Mouse (Mus musculus) erythroblast, embryonic 14.5 days (primary cell): ENCODE measurements around the gene Hist1h4d. TPM values are rescaled to one million over a fixed set of nuclear protein-coding genes. Genes with fewer than 3 reads are reported as not detected.

Experiments used
- H3K27me3 ChIP-seq: 2 replicates; pipeline ENCODE4 v1.6.1; 2012; ENCODE audit warnings: inconsistent platforms; ENCODE audit not compliant: control insufficient read depth
- H3K36me3 ChIP-seq: 2 replicates; pipeline ENCODE4 v1.6.1; 2012; ENCODE audit warnings: mild to moderate bottlenecking, inconsistent platforms; ENCODE audit not compliant: control insufficient read depth
- H3K4me1 ChIP-seq: 2 replicates; pipeline ENCODE4 v1.6.1; 2012; ENCODE audit warnings: inconsistent platforms; ENCODE audit not compliant: control insufficient read depth
- H3K4me3 ChIP-seq: replicated peaks from 2 replicates; pipeline ENCODE3; 2012; ENCODE audit warnings: moderate library complexity, mild to moderate bottlenecking, inconsistent platforms
- H3K9me3 ChIP-seq: 2 replicates; pipeline ENCODE4 v1.6.1; 2012; ENCODE audit warnings: low read length, inconsistent platforms, mixed read lengths; ENCODE audit not compliant: control insufficient read depth
- GATA1 ChIP-seq: IDR thresholded peaks from 2 replicates; pipeline ENCODE4 v1.6.1; 2012; ENCODE audit warnings: low read length, inconsistent platforms, mixed read lengths
- TAL1 ChIP-seq: IDR thresholded peaks from 3 replicates; pipeline ENCODE4 v1.6.1; 2012; ENCODE audit warnings: low read length, inconsistent platforms, mixed read lengths
- polyA plus RNA-seq: library from polyadenylated mRNA; stranded (reverse); fragments of >175 nt; gene quantifications from 2 replicates; pipeline ENCODE4 v1.2.3, GENCODE M21; 2012

Gene Hist1h4d
- polyA plus RNA-seq, 1 experiment: 11.8 TPM

DNA sequence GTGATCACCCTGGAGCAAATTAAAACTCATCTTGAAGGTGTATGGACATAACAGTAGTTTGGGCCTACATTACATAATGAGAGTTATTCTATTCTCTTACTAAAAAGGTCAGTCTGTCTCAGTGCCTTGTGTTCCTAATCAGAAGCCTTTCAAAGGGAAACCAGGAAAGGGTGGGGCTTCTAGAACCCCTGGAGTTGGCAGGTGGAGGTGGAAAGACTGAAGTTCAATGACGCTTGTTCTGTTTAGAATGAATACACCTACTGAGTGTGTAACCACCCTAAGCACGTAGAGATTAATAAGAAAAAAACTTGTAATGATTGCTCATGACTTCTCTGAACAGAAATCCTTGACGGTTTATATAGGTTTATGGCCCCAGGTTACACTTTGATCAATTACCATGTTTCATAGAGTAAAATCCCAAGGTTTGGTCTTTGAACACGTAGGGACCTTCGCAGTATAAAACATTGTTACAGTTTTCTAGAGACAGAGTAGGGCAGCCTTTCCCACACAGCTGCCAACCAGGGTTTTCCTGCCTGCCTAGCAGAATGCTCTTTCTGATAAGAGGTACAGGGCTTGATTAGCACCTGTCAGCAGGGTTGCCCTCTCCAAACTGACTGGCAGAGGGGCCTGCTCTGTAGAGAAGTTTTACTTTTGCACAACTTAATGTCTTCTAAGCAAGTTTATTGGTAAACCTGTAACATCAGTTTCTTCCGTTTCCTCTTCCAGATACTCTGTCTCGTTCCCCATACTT, 14.4 kb downstream of the Hist1h4d start:
- peaks cover 72% of the 10 kb centered on the region for H3K4me1 ChIP-seq
- peaks cover 9% of the 10 kb centered on the region for H3K36me3 ChIP-seq
- H3K4me3 ChIP-seq: peak overlapping the region; percentile 45
- H3K27me3 ChIP-seq: no peaks in the 10 kb centered on the region
- peaks cover 3% of the 10 kb centered on the region; the same call in 1 of the 2 replicates for H3K9me3 ChIP-seq
- TF ChIP-seq TAL1: peak; percentile 92
- peak; percentile 89 for TF ChIP-seq GATA1

DNA sequence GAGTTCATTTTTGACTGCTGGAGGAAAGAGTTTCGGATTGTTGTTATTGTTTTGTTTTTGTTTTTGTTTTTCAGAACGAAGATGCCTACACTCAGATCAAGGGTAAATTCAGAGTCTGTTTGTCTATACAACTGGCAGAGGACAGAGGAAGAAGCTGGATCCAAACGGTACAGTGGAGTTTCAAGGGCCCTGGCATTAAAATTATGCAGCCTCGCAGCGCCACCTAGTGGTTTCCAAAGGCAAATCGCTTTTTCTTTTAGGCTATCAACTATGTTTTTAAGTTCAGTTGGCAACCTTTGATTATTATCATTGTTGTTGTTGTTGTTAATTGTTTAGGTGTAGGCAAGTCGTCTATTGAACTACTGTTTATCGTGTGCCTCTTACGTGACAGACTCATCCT, 16.6 kb downstream of the Hist1h4d start:
- H3K27me3 ChIP-seq: no peaks in the 10 kb centered on the region
- peak overlapping the region; percentile 42 for H3K4me3 ChIP-seq
- peaks cover 9% of the 10 kb centered on the region for H3K36me3 ChIP-seq
- peaks cover 4% of the 10 kb centered on the region for H3K9me3 ChIP-seq
- peaks cover 69% of the 10 kb centered on the region for H3K4me1 ChIP-seq
- TF ChIP-seq TAL1 (no peak), GATA1 (no peak)

DNA sequence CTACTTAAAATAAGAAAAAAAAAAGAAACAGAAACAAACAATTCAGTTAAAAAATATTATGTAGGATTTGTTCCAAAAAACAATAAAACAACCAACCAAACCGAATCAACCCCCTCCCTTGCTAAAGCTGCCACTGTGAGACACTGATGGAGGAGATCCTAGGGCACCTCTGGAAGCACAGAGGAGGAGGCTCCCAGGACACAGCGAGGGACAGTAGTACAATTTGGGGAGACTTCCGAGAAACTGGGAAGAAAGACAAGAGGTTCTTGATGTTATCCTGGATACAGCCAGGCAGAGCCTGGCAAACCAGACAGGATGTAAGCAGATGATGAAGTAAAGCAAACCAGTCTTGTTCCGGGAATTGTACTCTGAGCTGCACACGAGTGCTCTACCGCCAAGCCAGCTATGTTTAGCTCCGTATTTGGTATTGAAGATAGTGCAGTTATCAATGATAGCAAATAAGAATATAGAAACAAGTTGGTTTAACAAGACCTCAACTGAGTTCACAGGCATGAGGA, 21.8 kb downstream of the Hist1h4d start:
- Histone ChIP-seq H3K9me3 (peaks cover 4% of the 10 kb centered on the region), H3K27me3 (no peaks in the 10 kb centered on the region), H3K4me3 (no peak overlapping the region), H3K36me3 (peaks cover 27% of the 10 kb centered on the region), H3K4me1 (peaks cover 44% of the 10 kb centered on the region)
- TF ChIP-seq TAL1 (no peak), GATA1 (no peak)

DNA sequence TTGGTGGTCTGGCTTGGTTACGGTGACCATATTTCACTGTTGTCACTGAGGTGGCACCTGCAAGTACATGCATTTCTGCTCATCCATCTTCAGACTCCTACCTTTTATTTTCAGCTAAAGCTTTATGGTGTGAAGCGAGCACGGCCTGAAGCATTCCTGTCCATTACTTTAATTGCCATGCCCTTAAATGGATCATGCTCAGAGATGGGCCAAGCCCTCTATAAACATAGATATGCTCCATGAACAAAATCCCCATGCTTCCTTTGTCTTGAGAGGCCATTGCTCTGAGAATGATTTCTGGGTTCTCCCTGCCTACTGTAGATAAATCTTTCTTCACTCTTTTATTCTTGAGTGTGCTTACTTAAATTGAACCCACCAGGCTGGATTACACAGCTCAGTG, 23.1 kb downstream of the Hist1h4d start:
- Histone ChIP-seq H3K4me3 (no peak overlapping the region), H3K27me3 (no peaks in the 10 kb centered on the region), H3K4me1 (peaks cover 47% of the 10 kb centered on the region), H3K36me3 (peaks cover 29% of the 10 kb centered on the region), H3K9me3 (peaks cover 4% of the 10 kb centered on the region)
- TF ChIP-seq TAL1: no peak
- no peak for TF ChIP-seq GATA1

DNA sequence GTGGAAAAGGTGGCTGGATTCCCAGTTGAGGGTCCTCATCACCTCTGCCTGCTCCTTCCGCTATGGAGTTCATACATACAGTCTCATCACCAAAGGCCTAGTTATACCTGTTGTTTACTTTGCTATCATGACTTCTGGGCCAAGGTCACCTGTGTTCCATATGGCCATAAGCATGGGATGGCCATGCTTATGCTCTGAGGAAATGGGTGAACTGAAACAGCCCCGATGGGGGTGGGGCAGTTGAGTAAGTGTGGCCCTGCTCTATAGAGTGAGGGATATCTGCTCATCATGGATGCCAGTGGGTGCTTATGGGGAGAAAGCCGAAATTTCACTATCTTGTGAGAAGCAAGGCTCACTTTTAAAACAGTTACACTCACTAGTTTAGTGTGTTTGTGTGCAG, 23.7 kb downstream of the Hist1h4d start:
- H3K27me3 ChIP-seq: no peaks in the 10 kb centered on the region
- no peak overlapping the region for H3K4me3 ChIP-seq
- H3K9me3 ChIP-seq: peaks cover 4% of the 10 kb centered on the region
- peaks cover 53% of the 10 kb centered on the region for H3K4me1 ChIP-seq
- peaks cover 29% of the 10 kb centered on the region for H3K36me3 ChIP-seq
- TF ChIP-seq GATA1: no peak
- TF ChIP-seq TAL1: no peak

DNA sequence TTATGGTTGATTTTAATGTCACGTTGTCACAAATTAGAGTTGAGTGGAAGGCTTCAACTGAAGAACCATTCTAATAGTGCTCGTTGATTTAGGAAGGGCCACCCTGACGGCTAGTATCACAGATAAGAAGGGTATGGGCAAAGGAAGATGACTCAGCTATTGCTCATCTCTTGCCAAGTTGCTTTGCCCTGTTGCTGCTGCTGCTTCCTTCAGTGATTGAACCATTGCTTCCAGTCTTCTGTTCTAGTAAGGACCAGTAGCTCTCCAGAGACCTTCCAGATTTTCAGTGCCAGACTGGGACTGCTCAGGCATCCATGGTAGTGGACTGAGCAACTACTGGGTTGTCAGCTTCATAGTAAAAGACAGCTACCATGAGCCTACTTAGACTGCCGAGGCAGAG, 27.8 kb downstream of the Hist1h4d start:
- H3K27me3 ChIP-seq: no peaks in the 10 kb centered on the region
- no peaks in the 10 kb centered on the region for H3K9me3 ChIP-seq
- peaks cover 45% of the 10 kb centered on the region for H3K4me1 ChIP-seq
- peak overlapping the region; percentile 43 for H3K4me3 ChIP-seq
- TF ChIP-seq TAL1 (no peak), GATA1 (peak; percentile 56; the same call in 1 of the 2 replicates)
- H3K36me3 ChIP-seq: peaks cover 51% of the 10 kb centered on the region

DNA sequence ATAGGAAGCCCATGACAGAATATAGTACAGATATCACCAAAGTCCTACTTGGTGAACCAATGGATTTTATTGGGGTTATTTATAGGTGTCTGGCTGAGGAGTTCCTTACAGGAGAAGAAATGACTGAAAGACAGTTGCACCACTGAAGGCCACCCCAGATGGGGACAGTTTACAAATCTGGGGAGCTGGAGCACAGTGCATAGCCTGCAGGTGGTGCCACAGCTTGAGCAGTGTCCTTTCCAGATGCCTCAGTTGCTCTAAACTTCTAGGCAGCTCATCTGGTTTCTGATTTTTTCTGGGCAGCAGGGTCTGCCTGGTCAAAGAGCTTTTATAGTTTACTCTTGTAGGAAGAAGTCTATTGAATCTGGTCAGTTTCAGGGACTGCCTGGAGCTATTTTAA, 28.4 kb downstream of the Hist1h4d start:
- Histone ChIP-seq H3K4me3 (peak overlapping the region; percentile 25), H3K9me3 (no peaks in the 10 kb centered on the region), H3K4me1 (peaks cover 41% of the 10 kb centered on the region), H3K27me3 (no peaks in the 10 kb centered on the region), H3K36me3 (peaks cover 56% of the 10 kb centered on the region)
- TF ChIP-seq GATA1: no peak
- no peak for TF ChIP-seq TAL1

DNA sequence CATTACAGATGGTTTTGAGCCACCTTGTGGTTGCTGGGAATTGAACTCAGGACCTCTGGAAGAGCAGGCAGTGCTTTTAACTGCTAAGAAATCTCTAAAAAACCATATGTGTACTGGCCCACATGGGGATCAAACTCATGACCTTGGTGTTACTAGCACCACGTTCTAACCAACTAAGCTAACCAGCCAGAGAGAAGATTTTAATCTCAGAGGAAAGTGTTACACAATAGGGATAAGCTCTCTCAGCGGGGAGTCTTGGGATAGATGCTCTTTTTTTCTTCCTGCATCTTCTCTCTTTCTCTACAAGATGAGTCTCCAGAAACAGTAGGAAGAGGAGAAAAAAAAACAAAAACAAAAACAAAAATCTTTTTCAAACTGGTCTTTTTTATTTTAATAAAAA, 29.0 kb downstream of the Hist1h4d start:
- TF ChIP-seq TAL1 (no peak), GATA1 (no peak)
- Histone ChIP-seq H3K9me3 (no peaks in the 10 kb centered on the region), H3K4me3 (no peak overlapping the region), H3K27me3 (no peaks in the 10 kb centered on the region), H3K4me1 (peaks cover 36% of the 10 kb centered on the region), H3K36me3 (peaks cover 55% of the 10 kb centered on the region)

DNA sequence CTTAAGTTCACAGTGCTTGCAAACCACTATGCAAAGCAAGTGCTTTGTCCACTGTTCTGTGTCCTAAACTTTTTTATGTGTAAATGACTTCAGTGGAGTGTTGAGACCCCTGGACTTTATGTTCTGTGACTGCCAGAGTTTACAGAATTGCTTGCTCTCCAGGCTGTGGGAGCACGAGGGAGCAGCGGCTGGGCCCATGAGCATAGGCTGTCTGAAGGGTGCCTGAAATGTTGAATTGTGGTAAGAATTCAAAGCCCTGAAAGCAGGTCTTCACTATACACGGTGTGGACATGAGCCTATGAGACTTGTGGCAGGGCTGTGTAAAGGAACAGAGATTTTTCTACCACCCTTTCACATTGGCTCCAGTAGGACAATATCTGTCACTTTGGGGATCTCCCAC, 30.2 kb downstream of the Hist1h4d start:
- no peak for TF ChIP-seq GATA1
- no peak for TF ChIP-seq TAL1
- Histone ChIP-seq H3K27me3 (no peaks in the 10 kb centered on the region), H3K36me3 (peaks cover 53% of the 10 kb centered on the region), H3K9me3 (no peaks in the 10 kb centered on the region), H3K4me3 (no peak overlapping the region), H3K4me1 (peaks cover 34% of the 10 kb centered on the region)
